Mouse (Mus musculus): ENCODE results near the gene Rgs14. TPM values are rescaled to one million over a fixed set of nuclear protein-coding genes. Genes with fewer than 3 reads are reported as not detected.

Rgs14 gene
- total RNA-seq, 2 experiments from 2014 or later = 55.3 to 75.0 TPM

- ATAC-seq (ENCODE audit: poor library complexity, severe bottlenecking) = peak; percentile 61
These were observed 62.6 kb downstream of the Rgs14 start for GRCm38 (mm10) chr13:55431889-55432685.

Other genes starting within 250 kb of the Rgs14 start
- gene Gm17617, start 236.2 kb upstream of the Rgs14 start, total RNA-seq (2015) = not detected in 2 replicates
- not detected in 2 replicates for gene Gm17617, start 236.2 kb upstream of the Rgs14 start, total RNA-seq (2017)
- gene Fgfr4, start 217.1 kb upstream of the Rgs14 start, total RNA-seq (2015) = not detected in 2 replicates
- not detected in 2 replicates for gene Fgfr4, start 217.1 kb upstream of the Rgs14 start, total RNA-seq (2017)
- 68.2 TPM in 2 replicates for gene Nsd1, start 159.9 kb upstream of the Rgs14 start, total RNA-seq (2015)
- 71.6 and 83.6 TPM in 2 replicates for gene Nsd1, start 159.9 kb upstream of the Rgs14 start, total RNA-seq (2017)
- gene Prelid1, start 49.2 kb upstream of the Rgs14 start, total RNA-seq (2015) = 455 and 498 TPM in 2 replicates
- gene Prelid1, start 49.2 kb upstream of the Rgs14 start, total RNA-seq (2017) = 146 and 163 TPM in 2 replicates
- 228 and 247 TPM in 2 replicates for gene Rab24, start 47.8 kb upstream of the Rgs14 start, total RNA-seq (2015)
- 47.0 and 54.4 TPM in 2 replicates for gene Rab24, start 47.8 kb upstream of the Rgs14 start, total RNA-seq (2017)
- 33.1 and 36.5 TPM in 2 replicates for gene Mxd3, start 39.9 kb upstream of the Rgs14 start, total RNA-seq (2015)
- gene Mxd3, start 39.9 kb upstream of the Rgs14 start, total RNA-seq (2017) = 31.4 and 36.1 TPM in 2 replicates
- 73.6 and 74.9 TPM in 2 replicates for gene Lman2, start 6.9 kb upstream of the Rgs14 start, total RNA-seq (2015)
- 91.4 and 96.4 TPM in 2 replicates for gene Lman2, start 6.9 kb upstream of the Rgs14 start, total RNA-seq (2017)
- 0.39 and 0.58 TPM in 2 replicates for gene Slc34a1, start 28.5 kb downstream of the Rgs14 start, total RNA-seq (2015)
- 0.44 and 2.0 TPM in 2 replicates for gene Slc34a1, start 28.5 kb downstream of the Rgs14 start, total RNA-seq (2017)
- gene Pfn3, start 45.5 kb downstream of the Rgs14 start, total RNA-seq (2015) = not detected in 2 replicates
- not detected in 2 replicates for gene Pfn3, start 45.5 kb downstream of the Rgs14 start, total RNA-seq (2017)
- gene F12, start 57.1 kb downstream of the Rgs14 start, total RNA-seq (2015) = 0.13 and 0.21 TPM in 2 replicates
- not detected in 2 replicates for gene F12, start 57.1 kb downstream of the Rgs14 start, total RNA-seq (2017)
- gene Grk6, start 75.3 kb downstream of the Rgs14 start, total RNA-seq (2015) = 87.3 and 89.9 TPM in 2 replicates
- 144 and 155 TPM in 2 replicates for gene Grk6, start 75.3 kb downstream of the Rgs14 start, total RNA-seq (2017)
- 1.1 and 1.2 TPM in 2 replicates for gene Prr7, start 94.5 kb downstream of the Rgs14 start, total RNA-seq (2015)
- 1.4 and 1.8 TPM in 2 replicates for gene Prr7, start 94.5 kb downstream of the Rgs14 start, total RNA-seq (2017)
- gene Dbn1, start 118.4 kb downstream of the Rgs14 start, total RNA-seq (2015) = 0.18 TPM in 1 of 2 replicates, not detected in the other
- gene Dbn1, start 118.4 kb downstream of the Rgs14 start, total RNA-seq (2017) = 0.57 and 2.9 TPM in 2 replicates
- 23.8 and 25.9 TPM in 2 replicates for gene Pdlim7, start 143.9 kb downstream of the Rgs14 start, total RNA-seq (2015)
- 9.4 and 12.4 TPM in 2 replicates for gene Pdlim7, start 143.9 kb downstream of the Rgs14 start, total RNA-seq (2017)
- gene Dok3, start 159.6 kb downstream of the Rgs14 start, total RNA-seq (2015) = 73.6 and 80.6 TPM in 2 replicates
- 81.2 and 88.6 TPM in 2 replicates for gene Dok3, start 159.6 kb downstream of the Rgs14 start, total RNA-seq (2017)
- 16.2 and 20.9 TPM in 2 replicates for gene Ddx41, start 166.9 kb downstream of the Rgs14 start, total RNA-seq (2015)
- 41.4 and 56.6 TPM in 2 replicates for gene Ddx41, start 166.9 kb downstream of the Rgs14 start, total RNA-seq (2017)
- 29.7 and 35.4 TPM in 2 replicates for gene Fam193b, start 201.4 kb downstream of the Rgs14 start, total RNA-seq (2015)
- gene Fam193b, start 201.4 kb downstream of the Rgs14 start, total RNA-seq (2017) = 19.1 and 26.4 TPM in 2 replicates
- gene Tmed9, start 204.0 kb downstream of the Rgs14 start, total RNA-seq (2015) = 44.1 and 54.7 TPM in 2 replicates
- 87.7 and 100 TPM in 2 replicates for gene Tmed9, start 204.0 kb downstream of the Rgs14 start, total RNA-seq (2017)
- 10.4 TPM in 2 replicates for gene B4galt7, start 230.2 kb downstream of the Rgs14 start, total RNA-seq (2015)
- 11.3 and 11.8 TPM in 2 replicates for gene B4galt7, start 230.2 kb downstream of the Rgs14 start, total RNA-seq (2017)

Measured in megakaryocyte, adult 5-6 weeks (primary cell).